Mouse (Mus musculus): ENCODE measurements at regions not wholly inside any gene's neighbourhood (a gene's known extent, or its start where the extent isn't known, plus 50 kb on each side); places are given as distances from the start of the nearest gene placed in this dataset.

- TF ChIP-seq CTCF (IDR thresholded peaks at IDR 0.05; ENCODE audit: extremely low read depth, insufficient read depth, low read length) = no peak
- TF ChIP-seq POLR2A (IDR thresholded peaks at IDR 0.05; ENCODE audit: extremely low read depth, insufficient read depth, low read length) = no peak
Observed at GRCm38 (mm10) chr17:47118010-47118409, 107.7 kb upstream of the Ubr2 start.

All from cortical plate, adult 2 months (tissue).